Mouse (Mus musculus) megakaryocyte, embryonic 14.5 days (primary cell): Measurements from ENCODE around the gene Ehd2.

Experiments used
- FLI1 ChIP-seq: IDR thresholded peaks from 2 replicates; pipeline ENCODE4 v1.6.1; 2012; ENCODE audit warnings: low read length, inconsistent platforms, mixed read lengths
- GATA1 ChIP-seq: IDR thresholded peaks from 3 replicates; pipeline ENCODE4 v1.6.1; 2012; ENCODE audit warnings: mixed read lengths, low read length, inconsistent platforms, borderline replicate concordance

DNA sequence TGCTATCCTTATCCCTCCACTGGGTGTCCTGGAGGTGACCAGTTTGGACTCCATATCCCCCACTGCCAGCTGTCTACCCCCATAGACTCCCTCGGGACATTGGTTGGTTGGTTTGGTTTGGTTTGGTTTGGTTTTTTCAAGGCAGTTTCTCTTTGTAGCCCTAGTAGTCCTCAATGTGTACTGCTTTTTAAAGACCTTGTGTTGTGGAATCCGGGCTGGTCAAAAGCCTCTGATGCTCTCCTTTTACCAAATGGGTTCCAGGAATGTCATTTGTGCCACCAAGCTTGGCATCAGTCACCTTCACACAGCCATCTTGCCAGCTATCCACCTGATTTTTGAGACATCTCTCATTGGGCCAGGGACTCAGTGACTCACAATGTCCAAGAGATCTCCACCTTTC, 52.6 kb downstream of the Ehd2 start:
- TF ChIP-seq FLI1, result no peak
- no peak for TF ChIP-seq GATA1
